Mouse (Mus musculus) midbrain, postnatal 0 days (tissue): ENCODE data around the gene Rnf25. TPM values are rescaled to one million over a fixed set of nuclear protein-coding genes. Genes with fewer than 3 reads are reported as not detected.

Experiments
- ATAC-seq: fragments of 200-750 bp; cut with Nextera tagmentation; 2 replicates; pipeline ENCODE4 v1.8.0; 2017; ENCODE audit warnings: moderate number of reproducible peaks, mild to moderate bottlenecking, moderate TSS enrichment, moderate library complexity; ENCODE audit not compliant: low FRiP score
- DNase-seq: peaks from one replicate; pipeline ENCODE4 v3.0.0-alpha.2; 2015; ENCODE audit warnings: low spot score
- H3K27ac ChIP-seq: fragments of 300-500 bp; sonication (generic); 2 replicates; pipeline ENCODE4 v1.5.1; 2014; ENCODE audit warnings: low read depth, mild to moderate bottlenecking, low read length, mixed read lengths
- H3K27me3 ChIP-seq: fragments of 300-500 bp; sonication (generic); 2 replicates; pipeline ENCODE4 v1.6.1; 2014; ENCODE audit warnings: low read length, control low read depth, mixed read lengths; ENCODE audit not compliant: insufficient read depth
- H3K36me3 ChIP-seq: fragments of 300-500 bp; sonication (generic); 2 replicates; pipeline ENCODE4 v1.6.1; 2014; ENCODE audit warnings: low read length, control low read depth, mixed read lengths; ENCODE audit not compliant: insufficient read depth
- H3K4me1 ChIP-seq: fragments of 300-500 bp; sonication (generic); 2 replicates; pipeline ENCODE4 v1.6.1; 2014; ENCODE audit warnings: mild to moderate bottlenecking, control low read depth, antibody characterized with exemption, low read length, mixed read lengths; ENCODE audit not compliant: insufficient read depth
- H3K4me2 ChIP-seq: fragments of 300-500 bp; sonication (generic); 2 replicates; pipeline ENCODE4 v1.6.1; 2014; ENCODE audit warnings: low read depth, mild to moderate bottlenecking, low read length, mixed read lengths; ENCODE audit not compliant: poor library complexity, severe bottlenecking
- H3K4me3 ChIP-seq: fragments of 300-500 bp; sonication (generic); 2 replicates; pipeline ENCODE4 v1.5.1; 2014; ENCODE audit warnings: low read depth, mild to moderate bottlenecking, low read length, moderate library complexity
- H3K9ac ChIP-seq: fragments of 300-500 bp; sonication (generic); replicated peaks from 2 replicates; pipeline ENCODE4 v1.6.1; 2014; ENCODE audit warnings: mild to moderate bottlenecking, low read length, moderate library complexity, mixed read lengths; ENCODE audit not compliant: poor library complexity, severe bottlenecking
- H3K9me3 ChIP-seq: fragments of 300-500 bp; sonication (generic); 2 replicates; pipeline ENCODE4 v1.6.1; 2016; ENCODE audit warnings: low read length, control low read depth
- CTCF ChIP-seq: IDR thresholded peaks from 2 replicates; pipeline ENCODE4 v1.5.1; 2016; ENCODE audit warnings: antibody characterized with exemption, mild to moderate bottlenecking
- WGBS: fragments of 180-500 bp; shearing (Covaris S2); extraction: QIAGEN DNeasy Blood & Tissue Kit; methylation state at CpG from one replicate; pipeline ENCODE4 v1.1.7; 2014; 5-methylcytosine and 5-hydroxymethylcytosine counted together
- polyA plus RNA-seq: library from polyadenylated mRNA; unstranded; fragments of >200 nt; fragmentation: Nextera tagmentation; extraction: Ambion mirVana; gene quantifications from 2 replicates; pipeline ENCODE4 v1.2.1, GENCODE M21; 2015
- total RNA-seq: library from RNA; depleted of rRNA; stranded (reverse); fragments of >200 nt; gene quantifications from 2 replicates; pipeline ENCODE4 v1.2.3, GENCODE M21; 2014

Rnf25 gene
- total and polyA plus RNA-seq, 2 experiments from 2014 or later: 51.3 to 60.8 TPM

GRCm38 (mm10) chr1:74624183-74624582 lies 23.0 kb upstream of the Rnf25 start:
- no peak for TF ChIP-seq CTCF
- no peak overlapping the region for H3K4me3 ChIP-seq
- H3K9ac ChIP-seq: no peak overlapping the region
- 100% methylated on average over 1 of the region's 1 CpGs for WGBS
- H3K36me3 ChIP-seq: peaks cover 35% of the 10 kb centered on the region
- H3K9me3 ChIP-seq: no peaks in the 10 kb centered on the region
- H3K4me2 ChIP-seq: no peak overlapping the region
- H3K4me1 ChIP-seq: no peaks in the 10 kb centered on the region
- H3K27me3 ChIP-seq: no peaks in the 10 kb centered on the region
- no peak overlapping the region for H3K27ac ChIP-seq
- ATAC-seq: no peak
- no peak for DNase-seq

- peaks cover 22% of the 10 kb centered on the region for H3K36me3 ChIP-seq
- H3K4me2 ChIP-seq: peak overlapping the region; percentile 75
- no peaks in the 10 kb centered on the region for H3K27me3 ChIP-seq
- TF ChIP-seq CTCF: no peak
- peak overlapping the region; percentile 71 for H3K9ac ChIP-seq
- no peaks in the 10 kb centered on the region for H3K9me3 ChIP-seq
- ATAC-seq (peak; percentile 59), DNase-seq (no peak)
- H3K4me3 ChIP-seq: peak overlapping the region; percentile 59
- no peaks in the 10 kb centered on the region for H3K4me1 ChIP-seq
- peak overlapping the region; percentile 72 for H3K27ac ChIP-seq
- 10% methylated on average over 25 of the region's 26 CpGs for WGBS
Observed at GRCm38 (mm10) chr1:74600501-74601266, 513 bp downstream of the Rnf25 start.

- Histone ChIP-seq H3K9ac (no peak overlapping the region), H3K9me3 (no peaks in the 10 kb centered on the region), H3K27me3 (no peaks in the 10 kb centered on the region), H3K27ac (no peak overlapping the region), H3K4me1 (no peaks in the 10 kb centered on the region), H3K4me2 (no peak overlapping the region), H3K4me3 (no peak overlapping the region), H3K36me3 (peaks cover 59% of the 10 kb centered on the region)
- no peak for ATAC-seq
- TF ChIP-seq CTCF: no peak
- no peak for DNase-seq
- WGBS: 91% methylated on average over 8 of the region's 8 CpGs
Observed at GRCm38 (mm10) chr1:74594434-74594833, 6.8 kb downstream of the Rnf25 start.

GRCm38 (mm10) chr1:74587773-74588445 lies 13.3 kb downstream of the Rnf25 start, which contains the start of the genes Zfp142 and Bcs1l:
Gene Zfp142 (minus strand): TSS chr1:74588246.
Gene Bcs1l (plus strand): TSS chr1:74588289.
- Histone ChIP-seq H3K36me3 (peaks cover 28% of the 10 kb centered on the region), H3K9ac (peak within 1 kb of the TSS; percentile 72), H3K9me3 (no peaks in the 10 kb centered on the region), H3K27ac (peak within 1 kb of the TSS; percentile 70), H3K4me1 (no peaks in the 10 kb centered on the region; the same call in 1 of the 2 replicates), H3K27me3 (no peaks in the 10 kb centered on the region), H3K4me2 (peak within 1 kb of the TSS; percentile 87), H3K4me3 (peak within 1 kb of the TSS; percentile 78)
- ATAC-seq: peak; percentile 99
- peak; percentile 100 for DNase-seq
- under 1% methylated on average over 48 of the region's 48 CpGs for WGBS
- TF ChIP-seq CTCF: peak; percentile 45

- WGBS: under 1% methylated on average over 24 of the region's 24 CpGs
- Histone ChIP-seq H3K4me3 (peak overlapping the region; percentile 78), H3K9me3 (no peaks in the 10 kb centered on the region), H3K27me3 (no peaks in the 10 kb centered on the region), H3K4me2 (peak overlapping the region; percentile 87), H3K9ac (peak overlapping the region; percentile 58), H3K4me1 (no peaks in the 10 kb centered on the region; the same call in 1 of the 2 replicates), H3K36me3 (peaks cover 28% of the 10 kb centered on the region), H3K27ac (peak overlapping the region; percentile 70)
- no peak for TF ChIP-seq CTCF
- ATAC-seq: peak; percentile 6; the same call in 1 of the 2 replicates
- peak; percentile 46 for DNase-seq
Observed at GRCm38 (mm10) chr1:74587233-74587772, 13.9 kb downstream of the Rnf25 start.
